Mouse (Mus musculus) small intestine, adult 2 months (tissue): ENCODE data around the gene Hist1h2ah. TPM values are rescaled to one million over a fixed set of nuclear protein-coding genes. Genes with fewer than 3 reads are reported as not detected.
A peak's percentile ranks its signal among the peaks of the same experiment; 100 is the strongest.

ENCODE experiments used
- H3K27ac ChIP-seq: fragments of 200-500 bp; 2 replicates; pipeline ENCODE4 v1.5.1; 2012; ENCODE audit warnings: low read depth, low read length, control low read depth, inconsistent platforms; ENCODE audit not compliant: insufficient read depth
- H3K27me3 ChIP-seq: fragments of 200-500 bp; 2 replicates; pipeline ENCODE4 v1.6.1; 2012; ENCODE audit warnings: mild to moderate bottlenecking, moderate library complexity, low read length, inconsistent platforms; ENCODE audit not compliant: control insufficient read depth, insufficient read depth
- H3K36me3 ChIP-seq: fragments of 200-500 bp; 2 replicates; pipeline ENCODE4 v1.6.1; 2012; ENCODE audit warnings: mild to moderate bottlenecking, low read length, control low read depth, inconsistent platforms; ENCODE audit not compliant: control insufficient read depth, insufficient read depth
- H3K4me1 ChIP-seq: fragments of 200-500 bp; 2 replicates; pipeline ENCODE4 v1.6.1; 2012; ENCODE audit warnings: low read length, inconsistent platforms, mixed read lengths; ENCODE audit not compliant: control insufficient read depth, insufficient read depth, insufficient read length
- H3K4me3 ChIP-seq: fragments of 200-500 bp; 2 replicates; pipeline ENCODE4 v1.5.1; 2012; ENCODE audit warnings: low read depth, mild to moderate bottlenecking, control low read depth, inconsistent platforms, low read length, moderate library complexity
- CTCF ChIP-seq: fragments of 200-500 bp; IDR thresholded peaks from 2 replicates; pipeline ENCODE4 v1.5.1; 2012; ENCODE audit warnings: low read depth, mild to moderate bottlenecking, control low read depth, inconsistent platforms, low read length, moderate library complexity, mixed read lengths; ENCODE audit not compliant: insufficient replicate concordance, insufficient read length; ENCODE audit errors: extremely low read depth
- POLR2A ChIP-seq: fragments of 200-500 bp; IDR thresholded peaks from 2 replicates; pipeline ENCODE4 v1.6.1; 2012; ENCODE audit warnings: low read depth, mild to moderate bottlenecking, control low read depth, inconsistent platforms, low read length, moderate library complexity
- WGBS: fragments of 180-500 bp; shearing (Covaris S2); methylation state at CpG from one replicate; pipeline ENCODE4 v1.1.7; 2018; 5-methylcytosine and 5-hydroxymethylcytosine counted together
- polyA plus RNA-seq: library from polyadenylated mRNA; depleted of rRNA; stranded (reverse); fragments of >200 nt; gene quantifications from 2 replicates; pipeline ENCODE4 v1.2.3, GENCODE M21; 2012

Hist1h2ah gene
- polyA plus RNA-seq, 1 experiment: 238 TPM

- 2% methylated on average over 23 of the region's 23 CpGs for WGBS
- no peaks in the 10 kb centered on the region for H3K27me3 ChIP-seq
- peak overlapping the region; percentile 52 for H3K4me3 ChIP-seq
- no peak for TF ChIP-seq CTCF
- no peak for TF ChIP-seq POLR2A
- no peaks in the 10 kb centered on the region for H3K36me3 ChIP-seq
- H3K27ac ChIP-seq: peak overlapping the region; percentile 50
- peaks cover 8% of the 10 kb centered on the region; the same call in 1 of the 2 replicates for H3K4me1 ChIP-seq
Measured at GRCm38 (mm10) chr13:22036149-22036956, 985 bp upstream of the Hist1h2ah start.

GRCm38 (mm10) chr13:22034443-22035266 lies 713 bp downstream of the Hist1h2ah start:
- H3K27me3 ChIP-seq: no peaks in the 10 kb centered on the region
- peak overlapping the region; percentile 50 for H3K4me3 ChIP-seq
- WGBS: 1% methylated on average over 14 of the region's 14 CpGs
- H3K27ac ChIP-seq: 0 out of 2 replicates have a peak overlapping the region, but pooled peaks have one; percentile 58
- peaks cover 2% of the 10 kb centered on the region; the same call in 1 of the 2 replicates for H3K4me1 ChIP-seq
- TF ChIP-seq CTCF (no peak), POLR2A (no peak)
- H3K36me3 ChIP-seq: no peaks in the 10 kb centered on the region

GRCm38 (mm10) chr13:22033741-22034442 lies 1.5 kb downstream of the Hist1h2ah start:
- no peaks in the 10 kb centered on the region for H3K27me3 ChIP-seq
- WGBS: 26% methylated on average over 5 of the region's 5 CpGs
- no peak overlapping the region for H3K4me3 ChIP-seq
- H3K4me1 ChIP-seq: peaks cover 2% of the 10 kb centered on the region; the same call in 1 of the 2 replicates
- TF ChIP-seq CTCF (no peak), POLR2A (no peak)
- H3K27ac ChIP-seq: 0 out of 2 replicates have a peak overlapping the region, but pooled peaks have one; percentile 6
- no peaks in the 10 kb centered on the region for H3K36me3 ChIP-seq

DNA sequence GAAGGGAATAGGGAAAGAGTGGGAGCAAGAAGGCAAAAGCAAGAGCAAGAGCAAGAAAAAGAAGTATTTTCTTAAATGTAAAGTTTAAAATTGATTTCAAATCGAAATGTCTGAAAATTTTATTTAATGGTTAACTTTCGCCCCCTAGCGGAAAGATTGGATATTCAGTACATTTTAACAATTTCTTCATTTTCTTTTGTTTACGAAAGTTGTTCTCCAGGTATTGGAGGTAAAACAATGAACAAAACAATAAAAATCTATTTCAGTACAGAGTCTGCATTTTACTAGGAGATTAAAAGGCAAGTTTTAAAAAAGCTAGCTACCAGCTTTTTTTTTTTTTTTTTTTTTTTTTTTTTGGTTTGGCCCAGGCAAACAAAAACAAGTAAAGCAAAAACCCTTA lies 4.9 kb downstream of the Hist1h2ah start:
- 4% methylated on average over 4 of the region's 4 CpGs for WGBS
- Histone ChIP-seq H3K4me1 (0 out of 2 replicates have a peak, but pooled peaks cover 3% of the 10 kb centered on the region), H3K36me3 (no peaks in the 10 kb centered on the region), H3K27ac (no peak overlapping the region), H3K27me3 (no peaks in the 10 kb centered on the region; the same call in 1 of the 2 replicates), H3K4me3 (no peak overlapping the region)
- no peak for TF ChIP-seq POLR2A
- TF ChIP-seq CTCF: no peak

DNA sequence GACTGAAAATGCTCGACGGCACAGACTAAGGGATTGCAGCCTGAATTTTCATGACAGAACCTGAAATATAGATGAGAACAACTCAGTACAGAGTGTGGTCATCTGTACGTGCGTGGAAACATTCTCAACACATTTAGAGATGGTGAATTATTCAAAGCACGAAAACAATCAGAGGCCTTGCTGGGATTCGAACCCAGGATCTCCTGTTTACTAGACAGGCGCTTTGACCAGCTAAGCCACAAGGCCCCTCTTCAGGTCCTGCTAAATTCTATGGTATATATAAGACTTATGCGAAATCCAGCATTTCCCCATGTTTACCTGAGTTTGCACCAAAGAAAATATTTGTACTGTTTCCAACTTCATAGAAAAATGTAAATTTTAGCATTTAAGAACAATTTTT lies 5.4 kb downstream of the Hist1h2ah start:
- 0 out of 2 replicates have a peak, but pooled peaks cover 3% of the 10 kb centered on the region for H3K4me1 ChIP-seq
- WGBS: 73% methylated on average over 8 of the region's 8 CpGs
- TF ChIP-seq CTCF (no peak), POLR2A (no peak)

GRCm38 (mm10) chr13:22028673-22029460 lies 6.5 kb downstream of the Hist1h2ah start:
- Histone ChIP-seq H3K27ac (peak overlapping the region; percentile 43), H3K4me3 (peak overlapping the region; percentile 76), H3K4me1 (0 out of 2 replicates have a peak, but pooled peaks cover 3% of the 10 kb centered on the region), H3K27me3 (no peaks in the 10 kb centered on the region; the same call in 1 of the 2 replicates), H3K36me3 (no peaks in the 10 kb centered on the region)
- 2% methylated on average over 40 of the region's 40 CpGs for WGBS
- TF ChIP-seq POLR2A (no peak), CTCF (peak; percentile 92)

More for the DNA sequence above, 5.4 kb downstream of the Hist1h2ah start:
- no peak overlapping the region for H3K4me3 ChIP-seq
- no peaks in the 10 kb centered on the region for H3K36me3 ChIP-seq
- no peaks in the 10 kb centered on the region; the same call in 1 of the 2 replicates for H3K27me3 ChIP-seq
- H3K27ac ChIP-seq: no peak overlapping the region
